ENCODE assay signal across 13 mouse cellular contexts in the genomic region with DNA sequence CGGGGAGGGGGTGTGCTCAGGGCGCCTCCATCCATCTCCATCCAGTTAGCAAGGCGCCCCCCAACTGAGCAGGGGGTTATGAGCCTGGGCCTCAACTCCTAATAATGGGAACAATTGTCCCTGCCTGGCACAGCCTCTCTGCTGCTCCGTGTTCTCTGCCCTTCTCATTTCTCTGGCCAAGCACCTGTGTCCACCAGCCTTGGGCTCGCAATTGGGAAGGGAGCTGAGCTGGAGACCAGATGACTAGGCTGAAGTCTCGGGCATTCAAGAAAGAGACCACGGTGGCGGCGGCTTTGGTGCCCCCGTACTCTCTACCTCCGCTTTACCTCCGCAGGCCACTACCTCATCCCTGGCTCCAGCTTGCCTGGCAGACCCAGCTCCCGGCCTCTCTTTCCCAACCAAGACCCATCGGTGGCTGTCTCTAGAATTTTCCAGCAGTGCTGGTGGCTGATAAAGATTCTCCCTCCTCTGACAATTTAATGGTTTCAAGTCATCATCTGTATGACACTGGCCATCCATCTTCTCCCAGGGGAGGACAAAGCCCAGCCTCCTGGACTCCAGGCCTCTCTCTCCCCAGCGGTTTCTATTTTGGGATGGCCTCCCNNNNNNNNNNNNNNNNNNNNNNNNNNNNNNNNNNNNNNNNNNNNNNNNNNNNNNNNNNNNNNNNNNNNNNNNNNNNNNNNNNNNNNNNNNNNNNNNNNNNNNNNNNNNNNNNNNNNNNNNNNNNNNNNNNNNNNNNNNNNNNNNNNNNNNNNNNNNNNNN. TPM values are rescaled to one million over a fixed set of nuclear protein-coding genes. Genes with fewer than 3 reads are reported as not detected.
DNase-seq lines count a peak whose midpoint lies in the region; ATAC-seq lines count a peak whose summit lies in the region.
"Had no signal": no experiment of that assay in that cellular context is flagged by ENCODE, and none has a peak within 500 bp of the region (broad histone marks: within the 10 kb centered on the region; RNA-seq: fewer than 3 reads in every experiment).

No protein-coding gene starts in this region.

- under 1% methylated on average over 15 of the region's 15 CpGs for WGBS in forebrain, embryonic 11.5 days
- WGBS in forebrain, embryonic 15.5 days, result 6% methylated on average over 15 of the region's 15 CpGs
- under 1% methylated on average over 15 of the region's 15 CpGs for WGBS in midbrain, embryonic 11.5 days
- WGBS in midbrain, embryonic 13.5 days, result under 1% methylated on average over 15 of the region's 15 CpGs
- WGBS in hindbrain, embryonic 16.5 days, result 2% methylated on average over 15 of the region's 15 CpGs
- under 1% methylated on average over 15 of the region's 15 CpGs for WGBS in stomach, embryonic 16.5 days

- H3K4me2 ChIP-seq in forebrain, embryonic 11.5 days (ENCODE audit: low read depth, low read length, severe bottlenecking), result no peak overlapping the region
- no peak overlapping the region for H3K4me2 ChIP-seq in forebrain, embryonic 15.5 days (replicated peaks)
- no peak overlapping the region for H3K4me2 ChIP-seq in midbrain, embryonic 11.5 days
- H3K4me2 ChIP-seq in midbrain, embryonic 13.5 days (replicated peaks), result no peak overlapping the region
- no peak overlapping the region for H3K4me2 ChIP-seq in hindbrain, embryonic 16.5 days (ENCODE audit: low read length)
- 0 out of 2 replicates have a peak overlapping the region, but pooled peaks have one; percentile 5 for H3K4me2 ChIP-seq in stomach, embryonic 16.5 days (ENCODE audit: low read depth, low read length)

- no peak for ATAC-seq in forebrain, embryonic 11.5 days (replicated peaks; ENCODE audit: low FRiP score)
- no peak for ATAC-seq in forebrain, embryonic 15.5 days (replicated peaks)
- no peak for ATAC-seq in midbrain, embryonic 11.5 days (ENCODE audit: low FRiP score)
- no peak for ATAC-seq in midbrain, embryonic 13.5 days
- 0 out of 2 replicates have a peak, but pooled peaks have one; percentile 16 for ATAC-seq in hindbrain, embryonic 16.5 days
- peak; percentile 49; the same call in 1 of the 2 replicates for ATAC-seq in stomach, embryonic 16.5 days (ENCODE audit: insufficient read depth, low FRiP score)
- no peak for ATAC-seq in megakaryocyte-erythroid progenitor cell, adult 5-6 weeks (replicated peaks; ENCODE audit: low FRiP score, low TSS enrichment, poor library complexity, severe bottlenecking)

- H3K9me3 ChIP-seq in forebrain, embryonic 11.5 days (ENCODE audit: control insufficient read depth, low read length), result no peaks in the 10 kb centered on the region
- no peaks in the 10 kb centered on the region for H3K9me3 ChIP-seq in forebrain, embryonic 15.5 days
- no peaks in the 10 kb centered on the region; the same call in 1 of the 2 replicates for H3K9me3 ChIP-seq in midbrain, embryonic 11.5 days (ENCODE audit: control insufficient read depth, low read length)
- peaks cover 9% of the 10 kb centered on the region for H3K9me3 ChIP-seq in midbrain, embryonic 13.5 days
- H3K9me3 ChIP-seq in hindbrain, embryonic 16.5 days (ENCODE audit: control insufficient read depth, low read length), result 0 out of 2 replicates have a peak, but pooled peaks cover 2% of the 10 kb centered on the region
- H3K9me3 ChIP-seq in stomach, embryonic 16.5 days (replicated peaks; ENCODE audit: control insufficient read depth, low read length), result peaks cover 12% of the 10 kb centered on the region; the same call in 1 of the 2 replicates

- H3K27me3 ChIP-seq in forebrain, embryonic 11.5 days (ENCODE audit: control insufficient read depth, insufficient read depth, low read length), result peaks cover 91% of the 10 kb centered on the region
- H3K27me3 ChIP-seq in forebrain, embryonic 15.5 days, result peaks cover 82% of the 10 kb centered on the region
- H3K27me3 ChIP-seq in midbrain, embryonic 11.5 days (ENCODE audit: control insufficient read depth, insufficient read depth, low read length), result peaks cover 97% of the 10 kb centered on the region
- peaks cover 99% of the 10 kb centered on the region for H3K27me3 ChIP-seq in midbrain, embryonic 13.5 days
- peaks cover 54% of the 10 kb centered on the region for H3K27me3 ChIP-seq in hindbrain, embryonic 16.5 days (replicated peaks; ENCODE audit: control insufficient read depth, insufficient read depth, low read length)
- H3K27me3 ChIP-seq in stomach, embryonic 16.5 days (ENCODE audit: control insufficient read depth, insufficient read depth, low read length), result peaks cover 90% of the 10 kb centered on the region

- H3K4me1 ChIP-seq in forebrain, embryonic 11.5 days (replicated peaks; ENCODE audit: control insufficient read depth, insufficient read depth, low read length), result peaks cover 26% of the 10 kb centered on the region
- peaks cover 20% of the 10 kb centered on the region for H3K4me1 ChIP-seq in forebrain, embryonic 15.5 days
- peaks cover 14% of the 10 kb centered on the region for H3K4me1 ChIP-seq in midbrain, embryonic 11.5 days (ENCODE audit: control insufficient read depth, insufficient read depth, low read length)
- peaks cover 36% of the 10 kb centered on the region for H3K4me1 ChIP-seq in midbrain, embryonic 13.5 days (replicated peaks)
- H3K4me1 ChIP-seq in hindbrain, embryonic 16.5 days (ENCODE audit: control insufficient read depth, insufficient read depth, low read depth, low read length), result peaks cover 4% of the 10 kb centered on the region
- peaks cover 8% of the 10 kb centered on the region for H3K4me1 ChIP-seq in stomach, embryonic 16.5 days (ENCODE audit: control insufficient read depth, insufficient read depth, low read length)

- no peak overlapping the region for H3K4me3 ChIP-seq in forebrain, embryonic 11.5 days (ENCODE audit: low read depth, low read length)
- no peak overlapping the region for H3K4me3 ChIP-seq in forebrain, embryonic 15.5 days
- no peak overlapping the region for H3K4me3 ChIP-seq in midbrain, embryonic 11.5 days (ENCODE audit: low read depth, low read length)
- no peak overlapping the region for H3K4me3 ChIP-seq in midbrain, embryonic 13.5 days (replicated peaks)
- no peak overlapping the region for H3K4me3 ChIP-seq in hindbrain, embryonic 16.5 days (ENCODE audit: low read length)
- H3K4me3 ChIP-seq in stomach, embryonic 16.5 days (replicated peaks; ENCODE audit: low read length), result no peak overlapping the region; the same call in 1 of the 2 replicates

- no peaks in the 10 kb centered on the region for H3K36me3 ChIP-seq in forebrain, embryonic 11.5 days (ENCODE audit: control insufficient read depth, insufficient read depth, low read length)
- H3K36me3 ChIP-seq in forebrain, embryonic 15.5 days, result no peaks in the 10 kb centered on the region
- H3K36me3 ChIP-seq in midbrain, embryonic 11.5 days (ENCODE audit: control insufficient read depth, insufficient read depth, low read length), result no peaks in the 10 kb centered on the region
- H3K36me3 ChIP-seq in midbrain, embryonic 13.5 days, result no peaks in the 10 kb centered on the region
- H3K36me3 ChIP-seq in hindbrain, embryonic 16.5 days (ENCODE audit: control insufficient read depth, insufficient read depth, low read length), result no peaks in the 10 kb centered on the region
- H3K36me3 ChIP-seq in stomach, embryonic 16.5 days (ENCODE audit: control insufficient read depth, insufficient read depth, low read length), result no peaks in the 10 kb centered on the region

- no peak overlapping the region for H3K9ac ChIP-seq in forebrain, embryonic 11.5 days (ENCODE audit: low read length)
- no peak overlapping the region for H3K9ac ChIP-seq in forebrain, embryonic 15.5 days (replicated peaks)
- no peak overlapping the region for H3K9ac ChIP-seq in midbrain, embryonic 11.5 days (ENCODE audit: low read length)
- no peak overlapping the region for H3K9ac ChIP-seq in midbrain, embryonic 13.5 days (replicated peaks)
- H3K9ac ChIP-seq in hindbrain, embryonic 16.5 days (ENCODE audit: low read depth, low read length), result no peak overlapping the region
- no peak overlapping the region for H3K9ac ChIP-seq in stomach, embryonic 16.5 days (ENCODE audit: low read length)

- H3K27ac ChIP-seq in forebrain, embryonic 11.5 days (ENCODE audit: low read depth, low read length), result no peak overlapping the region
- H3K27ac ChIP-seq in forebrain, embryonic 15.5 days (replicated peaks), result no peak overlapping the region
- no peak overlapping the region for H3K27ac ChIP-seq in midbrain, embryonic 11.5 days (ENCODE audit: low read depth, low read length)
- H3K27ac ChIP-seq in midbrain, embryonic 13.5 days, result no peak overlapping the region
- H3K27ac ChIP-seq in hindbrain, embryonic 16.5 days (ENCODE audit: low read depth, low read length), result no peak overlapping the region
- peak overlapping the region; percentile 27; the same call in 1 of the 2 replicates for H3K27ac ChIP-seq in stomach, embryonic 16.5 days (ENCODE audit: low read length)

- peak; percentile 52 for DNase-seq in forebrain, embryonic 11.5 days (ENCODE audit: low spot score)
- peak; percentile 95 for DNase-seq in midbrain, embryonic 11.5 days (ENCODE audit: low spot score, missing footprints)
- no peak for DNase-seq in frontal cortex, postnatal 14 days (ENCODE audit: low spot score in 2 of 2)
- DNase-seq: adrenal gland, postnatal 36 days; kidney, adult 2 months; left cerebral cortex, postnatal 4 days; spleen, adult 18-20 months; thymus, adult 2 months had no signal

RNA-seq across cellular contexts. Expression of a gene that starts 32.5 kb away (rescaled TPM):
- polyA plus RNA-seq in forebrain, embryonic 11.5 days (2014; fragmentation: Nextera tagmentation; extraction: Ambion mirVana), result 106 and 117 TPM in 2 replicates
- polyA plus RNA-seq in forebrain, embryonic 15.5 days (2015; fragmentation: Nextera tagmentation; extraction: Ambion mirVana), result 75.8 and 80.5 TPM in 2 replicates
- polyA plus RNA-seq in midbrain, embryonic 11.5 days (2014; fragmentation: Nextera tagmentation; extraction: Ambion mirVana), result 120 and 121 TPM in 2 replicates
- 92.4 and 94.6 TPM in 2 replicates for polyA plus RNA-seq in midbrain, embryonic 13.5 days (2015; fragmentation: Nextera tagmentation; extraction: Ambion mirVana)
- polyA plus RNA-seq in hindbrain, embryonic 16.5 days (2015; fragmentation: Nextera tagmentation; extraction: Ambion mirVana), result 74.9 and 79.7 TPM in 2 replicates
- 95.7 and 97.9 TPM in 2 replicates for polyA plus RNA-seq in stomach, embryonic 16.5 days (2015; fragmentation: Nextera tagmentation; extraction: Ambion mirVana)
- 98.3 and 112 TPM in 2 replicates for total RNA-seq in megakaryocyte-erythroid progenitor cell, adult 5-6 weeks (2014; fragmentation: Nextera tagmentation)
- 55.1 and 58.6 TPM in 2 replicates for total RNA-seq in megakaryocyte-erythroid progenitor cell, adult 5-6 weeks (2017)

Comparison
In these comparisons a context has a peak if more than half of its experiments do, and no peak if none do; other contexts are left out.
1. ATAC-seq: peak in hindbrain, embryonic 16.5 days (single experiment) and stomach, embryonic 16.5 days (single experiment); none in forebrain, embryonic 11.5 days (single experiment), forebrain, embryonic 15.5 days (single experiment), midbrain, embryonic 11.5 days (single experiment), midbrain, embryonic 13.5 days (single experiment) and megakaryocyte-erythroid progenitor cell, adult 5-6 weeks (single experiment).
2. DNase-seq: peak in forebrain, embryonic 11.5 days (single experiment) and midbrain, embryonic 11.5 days (single experiment); none in frontal cortex, postnatal 14 days (0 of 2).